Comparison of ENCODE assay signal across 8 mouse cellular contexts in genomic region chrX:13280037-13280408, GRCm38 (mm10). TPM values are rescaled to one million over a fixed set of nuclear protein-coding genes. Genes with fewer than 3 reads are reported as not detected.
DNase-seq lines count a peak whose midpoint lies in the region; ATAC-seq and TF ChIP-seq lines count a peak whose summit lies in the region.

No protein-coding gene starts in this region.

- peak overlapping the region; percentile 100 for H3K4me3 ChIP-seq in thymus, adult 2 months (ENCODE audit: control insufficient read depth, insufficient read depth, low read length)
- peak overlapping the region; percentile 83 for H3K4me3 ChIP-seq in forebrain, embryonic 13.5 days
- peak overlapping the region; percentile 84 for H3K4me3 ChIP-seq in hindbrain, embryonic 16.5 days (ENCODE audit: low read length)
- peak overlapping the region; percentile 90 for H3K4me3 ChIP-seq in liver, embryonic 16.5 days (ENCODE audit: low read depth, low read length)

- peak; percentile 28 for DNase-seq in CD4-positive, CD25-positive, alpha-beta regulatory T cell, adult 2 months (ENCODE audit: low read depth, low spot score)
- DNase-seq in thymus, adult 2 months: peak; percentile 26
- DNase-seq in thymus, postnatal 0 days (ENCODE audit: low spot score): no peak
- peak; percentile 16 to 68 for DNase-seq in spleen, postnatal 4 days (ENCODE audit: low spot score in 2 of 2)

- peak overlapping the region; percentile 98 for H3K9ac ChIP-seq in forebrain, embryonic 13.5 days
- peak overlapping the region; percentile 98 for H3K9ac ChIP-seq in hindbrain, embryonic 16.5 days (ENCODE audit: low read depth, low read length)
- H3K9ac ChIP-seq in liver, embryonic 16.5 days (ENCODE audit: low read depth, low read length): peak overlapping the region; percentile 93

- H3K9me3 ChIP-seq in forebrain, embryonic 13.5 days (replicated peaks): no peaks in the 10 kb centered on the region
- H3K9me3 ChIP-seq in hindbrain, embryonic 16.5 days (ENCODE audit: control insufficient read depth, low read length): no peaks in the 10 kb centered on the region
- no peaks in the 10 kb centered on the region for H3K9me3 ChIP-seq in liver, embryonic 16.5 days (replicated peaks; ENCODE audit: control insufficient read depth, low read length)

- TF ChIP-seq CTCF in thymus, adult 2 months (IDR thresholded peaks at IDR 0.05; ENCODE audit: borderline replicate concordance, control insufficient read depth, extremely low read depth, insufficient read depth, low read length, poor library complexity): no peak

- peaks cover 7% of the 10 kb centered on the region; the same call in 1 of the 2 replicates for H3K4me1 ChIP-seq in thymus, adult 2 months (replicated peaks; ENCODE audit: control insufficient read depth, insufficient read depth, low read length)
- H3K4me1 ChIP-seq in forebrain, embryonic 13.5 days: peaks cover 16% of the 10 kb centered on the region
- H3K4me1 ChIP-seq in hindbrain, embryonic 16.5 days (ENCODE audit: control insufficient read depth, insufficient read depth, low read depth, low read length): peaks cover 11% of the 10 kb centered on the region
- peaks cover 6% of the 10 kb centered on the region for H3K4me1 ChIP-seq in liver, embryonic 16.5 days (ENCODE audit: control insufficient read depth, low read depth, low read length)

- peak overlapping the region; percentile 81 for H3K4me2 ChIP-seq in forebrain, embryonic 13.5 days
- H3K4me2 ChIP-seq in hindbrain, embryonic 16.5 days (ENCODE audit: low read length): peak overlapping the region; percentile 72
- H3K4me2 ChIP-seq in liver, embryonic 16.5 days (ENCODE audit: low read depth, low read length): peak overlapping the region; percentile 83

- peak overlapping the region; percentile 67; the same call in 1 of the 2 replicates for H3K27ac ChIP-seq in thymus, adult 2 months (ENCODE audit: control insufficient read depth, insufficient read depth, low read length)
- H3K27ac ChIP-seq in forebrain, embryonic 13.5 days: peak overlapping the region; percentile 98
- peak overlapping the region; percentile 98 for H3K27ac ChIP-seq in hindbrain, embryonic 16.5 days (ENCODE audit: low read depth, low read length)
- H3K27ac ChIP-seq in liver, embryonic 16.5 days (ENCODE audit: low read length): peak overlapping the region; percentile 95

- WGBS in thymus, adult 2 months: 3% methylated on average over 14 of the region's 14 CpGs
- WGBS in forebrain, embryonic 13.5 days: 3% methylated on average over 14 of the region's 14 CpGs
- 5% methylated on average over 11 of the region's 14 CpGs for WGBS in hindbrain, embryonic 16.5 days
- 8% methylated on average over 14 of the region's 14 CpGs for WGBS in liver, embryonic 16.5 days (ENCODE audit: insufficient replicate concordance)

- ATAC-seq in CD4-positive, CD25-positive, alpha-beta regulatory T cell, adult 4 months: no peak
- no peak for ATAC-seq in forebrain, embryonic 13.5 days
- ATAC-seq in hindbrain, embryonic 16.5 days: no peak; the same call in 1 of the 2 replicates
- ATAC-seq in liver, embryonic 16.5 days (ENCODE audit: low read depth): no peak

- no peaks in the 10 kb centered on the region for H3K27me3 ChIP-seq in thymus, adult 2 months (ENCODE audit: control insufficient read depth, insufficient read depth, low read length)
- no peaks in the 10 kb centered on the region for H3K27me3 ChIP-seq in forebrain, embryonic 13.5 days
- H3K27me3 ChIP-seq in hindbrain, embryonic 16.5 days (replicated peaks; ENCODE audit: control insufficient read depth, insufficient read depth, low read length): peaks cover 2% of the 10 kb centered on the region; the same call in 1 of the 2 replicates
- H3K27me3 ChIP-seq in liver, embryonic 16.5 days (ENCODE audit: control insufficient read depth, insufficient read depth, low read depth, low read length): no peaks in the 10 kb centered on the region

- no peak for TF ChIP-seq POLR2A in thymus, adult 2 months (IDR thresholded peaks at IDR 0.05; ENCODE audit: control insufficient read depth, extremely low read depth, insufficient read depth, low read length, poor library complexity)

- peaks cover 17% of the 10 kb centered on the region for H3K36me3 ChIP-seq in thymus, adult 2 months (ENCODE audit: control insufficient read depth, insufficient read depth, low read length)
- peaks cover 7% of the 10 kb centered on the region for H3K36me3 ChIP-seq in forebrain, embryonic 13.5 days (ENCODE audit: poor library complexity, severe bottlenecking)
- H3K36me3 ChIP-seq in hindbrain, embryonic 16.5 days (ENCODE audit: control insufficient read depth, insufficient read depth, low read length): no peaks in the 10 kb centered on the region
- peaks cover 1% of the 10 kb centered on the region; the same call in 1 of the 2 replicates for H3K36me3 ChIP-seq in liver, embryonic 16.5 days (ENCODE audit: control insufficient read depth, insufficient read depth)

RNA-seq across cellular contexts. Expression of gene Ddx3x, which starts 0.7 kb away (rescaled TPM):
- 10 to 100 TPM; 34.7 to 48.4 TPM for polyA plus RNA-seq in CD4-positive, CD25-positive, alpha-beta regulatory T cell, adult 4 months (2017; shearing (Covaris generic))
- 35.4 and 48.0 TPM in 2 replicates for polyA plus RNA-seq in thymus, adult 2 months (2012; rRNA removed)
- 122 and 124 TPM in 2 replicates for polyA plus RNA-seq in thymus, postnatal 0 days (2015; fragmentation: Nextera tagmentation; extraction: Ambion mirVana)
- 138 and 155 TPM in 2 replicates for polyA plus RNA-seq in forebrain, embryonic 13.5 days (2015; fragmentation: Nextera tagmentation; extraction: Ambion mirVana)
- polyA plus RNA-seq in hindbrain, embryonic 16.5 days (2015; fragmentation: Nextera tagmentation; extraction: Ambion mirVana): 90.9 and 93.3 TPM in 2 replicates
- 43.9 and 44.5 TPM in 2 replicates for polyA plus RNA-seq in liver, embryonic 16.5 days (2015; fragmentation: Nextera tagmentation; extraction: Ambion mirVana)
